Mouse (Mus musculus) hindbrain, embryonic 15.5 days (tissue): ENCODE results near the gene Trim14. TPM values are rescaled to one million over a fixed set of nuclear protein-coding genes. Genes with fewer than 3 reads are reported as not detected.

Source experiments
- ATAC-seq: fragments of 200-750 bp; cut with Nextera tagmentation; 2 replicates; pipeline ENCODE4 v1.8.0; 2017; ENCODE audit warnings: low read depth, moderate number of reproducible peaks, moderate TSS enrichment; ENCODE audit not compliant: low FRiP score
- H3K27ac ChIP-seq: fragments of 300-500 bp; sonication (generic); replicated peaks from 2 replicates; pipeline ENCODE4 v1.5.1; 2015; ENCODE audit warnings: mild to moderate bottlenecking, inconsistent platforms
- H3K27me3 ChIP-seq: fragments of 300-500 bp; sonication (generic); 2 replicates; pipeline ENCODE4 v1.6.1; 2015; ENCODE audit warnings: control low read depth, inconsistent platforms
- H3K36me3 ChIP-seq: fragments of 300-500 bp; sonication (generic); 2 replicates; pipeline ENCODE4 v1.6.1; 2015; ENCODE audit warnings: control low read depth, inconsistent platforms
- H3K4me1 ChIP-seq: fragments of 300-500 bp; sonication (generic); replicated peaks from 2 replicates; pipeline ENCODE4 v1.6.1; 2015; ENCODE audit warnings: control low read depth, inconsistent platforms
- H3K4me2 ChIP-seq: fragments of 300-500 bp; sonication (generic); 2 replicates; pipeline ENCODE4 v1.6.1; 2015; ENCODE audit warnings: moderate library complexity, mild to moderate bottlenecking, inconsistent platforms
- H3K4me3 ChIP-seq: fragments of 300-500 bp; sonication (generic); 2 replicates; pipeline ENCODE4 v1.5.1; 2015; ENCODE audit warnings: mild to moderate bottlenecking, inconsistent platforms
- H3K9ac ChIP-seq: fragments of 300-500 bp; sonication (generic); 2 replicates; pipeline ENCODE4 v1.6.1; 2015; ENCODE audit warnings: inconsistent platforms
- H3K9me3 ChIP-seq: fragments of 300-500 bp; sonication (generic); 2 replicates; pipeline ENCODE4 v1.6.1; 2016; ENCODE audit warnings: control low read depth, inconsistent platforms
- WGBS: fragments of 180-500 bp; shearing (Covaris S2); methylation state at CpG from one replicate; pipeline ENCODE4 v1.1.7; 2015; 5-methylcytosine and 5-hydroxymethylcytosine counted together
- polyA plus RNA-seq: library from polyadenylated mRNA; unstranded; fragments of >200 nt; fragmentation: Nextera tagmentation; extraction: Ambion mirVana; gene quantifications from 2 replicates; pipeline ENCODE4 v1.2.1, GENCODE M21; 2015

The Trim14 gene
- polyA plus RNA-seq, 1 experiment from 2014 or later = 1.2 TPM

- WGBS = 66% methylated on average over 9 of the region's 9 CpGs
These were observed 38.2 kb upstream of the Trim14 start for GRCm38 (mm10) chr4:46574024-46574753.

GRCm38 (mm10) chr4:46572616-46573015 lies 36.7 kb upstream of the Trim14 start:
- no peak overlapping the region for H3K27ac ChIP-seq
- peaks cover 14% of the 10 kb centered on the region; the same call in 1 of the 2 replicates for H3K36me3 ChIP-seq
- no peak overlapping the region for H3K4me2 ChIP-seq
- H3K9me3 ChIP-seq = no peaks in the 10 kb centered on the region
- ATAC-seq = no peak
- H3K27me3 ChIP-seq = no peaks in the 10 kb centered on the region
- 86% methylated on average over 4 of the region's 4 CpGs for WGBS
- peaks cover 5% of the 10 kb centered on the region; the same call in 1 of the 2 replicates for H3K4me1 ChIP-seq
- no peak overlapping the region for H3K4me3 ChIP-seq
- no peak overlapping the region for H3K9ac ChIP-seq

More at GRCm38 (mm10) chr4:46574024-46574753, 38.2 kb upstream of the Trim14 start:
- Histone ChIP-seq H3K4me2 (no peak overlapping the region), H3K4me1 (peaks cover 5% of the 10 kb centered on the region; the same call in 1 of the 2 replicates), H3K9me3 (peaks cover 6% of the 10 kb centered on the region; the same call in 1 of the 2 replicates), H3K9ac (no peak overlapping the region), H3K36me3 (peaks cover 17% of the 10 kb centered on the region; the same call in 1 of the 2 replicates), H3K27me3 (no peaks in the 10 kb centered on the region), H3K4me3 (no peak overlapping the region), H3K27ac (no peak overlapping the region)
- no peak for ATAC-seq

- WGBS = 93% methylated on average over 9 of the region's 9 CpGs
- no peak overlapping the region for H3K9ac ChIP-seq
- peaks cover 14% of the 10 kb centered on the region; the same call in 1 of the 2 replicates for H3K36me3 ChIP-seq
- H3K27me3 ChIP-seq = no peaks in the 10 kb centered on the region
- no peak overlapping the region for H3K27ac ChIP-seq
- no peak overlapping the region for H3K4me3 ChIP-seq
- ATAC-seq = no peak
- H3K4me1 ChIP-seq = peaks cover 5% of the 10 kb centered on the region; the same call in 1 of the 2 replicates
- no peak overlapping the region for H3K4me2 ChIP-seq
- H3K9me3 ChIP-seq = no peaks in the 10 kb centered on the region
These were observed 35.8 kb upstream of the Trim14 start for GRCm38 (mm10) chr4:46571744-46572143.

GRCm38 (mm10) chr4:46569671-46570070 lies 33.7 kb upstream of the Trim14 start:
- H3K4me2 ChIP-seq = no peak overlapping the region
- H3K4me1 ChIP-seq = peaks cover 5% of the 10 kb centered on the region; the same call in 1 of the 2 replicates
- no peaks in the 10 kb centered on the region for H3K9me3 ChIP-seq
- peak; percentile 68; the same call in 1 of the 2 replicates for ATAC-seq
- H3K27me3 ChIP-seq = no peaks in the 10 kb centered on the region
- no peak overlapping the region for H3K9ac ChIP-seq
- WGBS = 29% methylated on average over 5 of the region's 5 CpGs
- no peak overlapping the region for H3K4me3 ChIP-seq
- H3K27ac ChIP-seq = no peak overlapping the region
- peaks cover 11% of the 10 kb centered on the region; the same call in 1 of the 2 replicates for H3K36me3 ChIP-seq

GRCm38 (mm10) chr4:46568169-46568568 lies 32.2 kb upstream of the Trim14 start:
- Histone ChIP-seq H3K4me2 (no peak overlapping the region), H3K36me3 (no peaks in the 10 kb centered on the region), H3K27ac (no peak overlapping the region), H3K9me3 (no peaks in the 10 kb centered on the region), H3K27me3 (no peaks in the 10 kb centered on the region), H3K4me3 (no peak overlapping the region), H3K9ac (no peak overlapping the region), H3K4me1 (peaks cover 5% of the 10 kb centered on the region; the same call in 1 of the 2 replicates)
- 92% methylated on average over 8 of the region's 8 CpGs for WGBS
- ATAC-seq = no peak

- H3K4me2 ChIP-seq = no peak overlapping the region
- WGBS = 72% methylated on average over 8 of the region's 8 CpGs
- no peaks in the 10 kb centered on the region for H3K9me3 ChIP-seq
- H3K27me3 ChIP-seq = no peaks in the 10 kb centered on the region
- peaks cover 5% of the 10 kb centered on the region; the same call in 1 of the 2 replicates for H3K4me1 ChIP-seq
- no peaks in the 10 kb centered on the region for H3K36me3 ChIP-seq
- no peak overlapping the region for H3K4me3 ChIP-seq
- no peak overlapping the region for H3K9ac ChIP-seq
- no peak overlapping the region for H3K27ac ChIP-seq
- no peak for ATAC-seq
These were observed 31.2 kb upstream of the Trim14 start for GRCm38 (mm10) chr4:46566931-46567671.

- Histone ChIP-seq H3K9me3 (no peaks in the 10 kb centered on the region), H3K36me3 (0 out of 2 replicates have a peak, but pooled peaks cover 1% of the 10 kb centered on the region), H3K4me1 (peaks cover 5% of the 10 kb centered on the region; the same call in 1 of the 2 replicates), H3K27me3 (no peaks in the 10 kb centered on the region), H3K4me2 (no peak overlapping the region), H3K27ac (no peak overlapping the region), H3K4me3 (no peak overlapping the region), H3K9ac (no peak overlapping the region)
- no peak for ATAC-seq
- 85% methylated on average over 4 of the region's 4 CpGs for WGBS
These were observed 29.5 kb upstream of the Trim14 start for GRCm38 (mm10) chr4:46565393-46565955.

- no peaks in the 10 kb centered on the region for H3K9me3 ChIP-seq
- no peak overlapping the region for H3K4me3 ChIP-seq
- ATAC-seq = no peak
- no peaks in the 10 kb centered on the region for H3K27me3 ChIP-seq
- no peak overlapping the region for H3K9ac ChIP-seq
- no peak overlapping the region for H3K4me2 ChIP-seq
- WGBS = 90% methylated on average over 4 of the region's 4 CpGs
- no peak overlapping the region for H3K27ac ChIP-seq
- H3K36me3 ChIP-seq = 0 out of 2 replicates have a peak, but pooled peaks cover 2% of the 10 kb centered on the region
- no peaks in the 10 kb centered on the region; the same call in 1 of the 2 replicates for H3K4me1 ChIP-seq
These were observed 28.3 kb upstream of the Trim14 start for GRCm38 (mm10) chr4:46564247-46564646.

GRCm38 (mm10) chr4:46563847-46564246 lies 27.9 kb upstream of the Trim14 start:
- H3K36me3 ChIP-seq = 0 out of 2 replicates have a peak, but pooled peaks cover 2% of the 10 kb centered on the region
- no peak overlapping the region for H3K4me3 ChIP-seq
- no peaks in the 10 kb centered on the region for H3K4me1 ChIP-seq
- no peak overlapping the region for H3K4me2 ChIP-seq
- H3K27ac ChIP-seq = no peak overlapping the region
- H3K9ac ChIP-seq = no peak overlapping the region
- 74% methylated on average over 10 of the region's 10 CpGs for WGBS
- H3K27me3 ChIP-seq = no peaks in the 10 kb centered on the region
- no peaks in the 10 kb centered on the region for H3K9me3 ChIP-seq
- no peak for ATAC-seq

- H3K36me3 ChIP-seq = 0 out of 2 replicates have a peak, but pooled peaks cover 2% of the 10 kb centered on the region
- 97% methylated on average over 14 of the region's 14 CpGs for WGBS
- H3K27ac ChIP-seq = no peak overlapping the region
- H3K4me3 ChIP-seq = no peak overlapping the region
- H3K4me2 ChIP-seq = no peak overlapping the region
- H3K9me3 ChIP-seq = no peaks in the 10 kb centered on the region
- ATAC-seq = no peak
- H3K27me3 ChIP-seq = no peaks in the 10 kb centered on the region
- no peak overlapping the region for H3K9ac ChIP-seq
- H3K4me1 ChIP-seq = no peaks in the 10 kb centered on the region
These were observed 26.9 kb upstream of the Trim14 start for GRCm38 (mm10) chr4:46562841-46563240.

- Histone ChIP-seq H3K27ac (no peak overlapping the region), H3K36me3 (0 out of 2 replicates have a peak, but pooled peaks cover 2% of the 10 kb centered on the region), H3K9me3 (no peaks in the 10 kb centered on the region), H3K4me1 (no peaks in the 10 kb centered on the region), H3K27me3 (no peaks in the 10 kb centered on the region), H3K4me2 (no peak overlapping the region), H3K4me3 (no peak overlapping the region), H3K9ac (no peak overlapping the region)
- no peak for ATAC-seq
- 79% methylated on average over 5 of the region's 5 CpGs for WGBS
These were observed 26.1 kb upstream of the Trim14 start for GRCm38 (mm10) chr4:46562037-46562436.
